Comparison of ENCODE assay signal across 11 mouse cellular contexts in the genomic region with DNA sequence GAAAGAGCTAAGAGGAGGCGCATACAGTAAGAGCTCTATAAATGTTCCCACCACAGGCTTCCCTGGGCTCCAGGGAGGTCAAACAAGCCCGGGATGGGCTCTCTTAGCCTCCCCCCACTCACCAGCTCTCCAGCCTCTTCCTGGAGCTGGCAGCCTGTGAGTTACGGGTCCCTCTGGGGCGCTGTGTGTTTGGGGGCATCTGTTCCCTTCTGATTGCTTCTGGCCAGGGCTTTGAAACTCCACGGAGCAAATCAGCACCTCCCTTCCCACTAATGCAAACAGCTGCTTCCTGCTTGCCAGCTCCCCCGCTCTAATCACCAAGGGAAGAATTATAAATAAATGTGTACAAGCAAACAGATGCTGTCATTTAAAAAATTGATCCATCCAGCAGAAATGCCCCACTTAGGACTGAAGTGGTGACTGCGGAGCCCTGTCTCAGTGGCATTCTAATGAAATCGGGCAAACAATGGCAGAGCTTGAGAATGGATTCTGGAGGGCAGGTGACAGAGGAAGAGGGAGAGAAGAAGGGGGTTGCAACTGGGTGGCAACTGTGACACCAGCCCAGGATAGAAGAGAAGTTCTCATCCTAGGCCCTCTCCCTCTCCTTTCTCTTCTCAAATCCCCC. TPM values are rescaled to one million over a fixed set of nuclear protein-coding genes. Genes with fewer than 3 reads are reported as not detected.
DNase-seq lines count a peak whose midpoint lies in the region; ATAC-seq lines count a peak whose summit lies in the region.
"Had no signal": no experiment of that assay in that cellular context is flagged by ENCODE, and none has a peak within 500 bp of the region (broad histone marks: within the 10 kb centered on the region; RNA-seq: fewer than 3 reads in every experiment).

No protein-coding gene starts in this region.

- WGBS in forebrain, embryonic 12.5 days, result 52% methylated on average over 8 of the region's 8 CpGs
- WGBS in forebrain, embryonic 10.5 days, result 71% methylated on average over 8 of the region's 8 CpGs
- 38% methylated on average over 8 of the region's 8 CpGs for WGBS in hindbrain, embryonic 12.5 days

- H3K27me3 ChIP-seq in forebrain, embryonic 12.5 days, result no peaks in the 10 kb centered on the region
- no peaks in the 10 kb centered on the region for H3K27me3 ChIP-seq in forebrain, embryonic 10.5 days (ENCODE audit: poor library complexity, severe bottlenecking)
- H3K27me3 ChIP-seq in hindbrain, embryonic 12.5 days, result no peaks in the 10 kb centered on the region
- H3K27me3 ChIP-seq: stomach, embryonic 15.5 days had no signal

- no peaks in the 10 kb centered on the region for H3K36me3 ChIP-seq in forebrain, embryonic 12.5 days (replicated peaks)
- H3K36me3 ChIP-seq in forebrain, embryonic 10.5 days (replicated peaks), result no peaks in the 10 kb centered on the region
- no peaks in the 10 kb centered on the region for H3K36me3 ChIP-seq in hindbrain, embryonic 12.5 days
- H3K36me3 ChIP-seq: stomach, embryonic 15.5 days had no signal

- H3K4me1 ChIP-seq in forebrain, embryonic 12.5 days, result no peaks in the 10 kb centered on the region
- H3K4me1 ChIP-seq in forebrain, embryonic 10.5 days, result no peaks in the 10 kb centered on the region
- H3K4me1 ChIP-seq in hindbrain, embryonic 12.5 days, result peaks cover 6% of the 10 kb centered on the region
- H3K4me1 ChIP-seq: stomach, embryonic 15.5 days had no signal

- ATAC-seq in forebrain, embryonic 12.5 days (ENCODE audit: low FRiP score), result peak; percentile 36; the same call in 1 of the 2 replicates
- peak; percentile 78 for ATAC-seq in hindbrain, embryonic 12.5 days (ENCODE audit: low FRiP score)

- no peak overlapping the region for H3K4me2 ChIP-seq in forebrain, embryonic 12.5 days
- H3K4me2 ChIP-seq in hindbrain, embryonic 12.5 days (replicated peaks), result no peak overlapping the region
- H3K4me2 ChIP-seq: stomach, embryonic 15.5 days had no signal

- no peak overlapping the region for H3K9ac ChIP-seq in forebrain, embryonic 12.5 days
- H3K9ac ChIP-seq in hindbrain, embryonic 12.5 days, result no peak overlapping the region
- H3K9ac ChIP-seq: stomach, embryonic 15.5 days had no signal

- 0 out of 2 replicates have a peak overlapping the region, but pooled peaks have one; percentile 43 for H3K27ac ChIP-seq in forebrain, embryonic 12.5 days
- no peak overlapping the region for H3K27ac ChIP-seq in forebrain, embryonic 10.5 days
- H3K27ac ChIP-seq in hindbrain, embryonic 12.5 days, result peak overlapping the region; percentile 64
- H3K27ac ChIP-seq: stomach, embryonic 15.5 days had no signal

- H3K9me3 ChIP-seq in forebrain, embryonic 12.5 days, result no peaks in the 10 kb centered on the region
- H3K9me3 ChIP-seq in forebrain, embryonic 10.5 days, result no peaks in the 10 kb centered on the region
- H3K9me3 ChIP-seq in hindbrain, embryonic 12.5 days (replicated peaks), result peaks cover 8% of the 10 kb centered on the region
- H3K9me3 ChIP-seq: stomach, embryonic 15.5 days had no signal

- no peak for DNase-seq in forebrain, embryonic 10.5 days (ENCODE audit: extremely low spot score, low spot score)
- DNase-seq in MN1 (ENCODE audit: low spot score), result peak; percentile 44
- peak; percentile 61 for DNase-seq in mesoderm, embryonic 11.5 days (ENCODE audit: low read depth, low spot score)
- no peak for DNase-seq in adrenal gland, postnatal 4 days (ENCODE audit: low spot score in 2 of 2)
- DNase-seq in adrenal gland, postnatal 10 days, result no peak
- no peak for DNase-seq in frontal cortex, postnatal 36 days (ENCODE audit: low spot score in 2 of 2)
- DNase-seq: B cell, adult 2 months; heart, postnatal 10 days had no signal

- H3K4me3 ChIP-seq in forebrain, embryonic 12.5 days (replicated peaks), result no peak overlapping the region
- no peak overlapping the region for H3K4me3 ChIP-seq in forebrain, embryonic 10.5 days
- H3K4me3 ChIP-seq in hindbrain, embryonic 12.5 days, result no peak overlapping the region
- H3K4me3 ChIP-seq: stomach, embryonic 15.5 days had no signal

RNA-seq across cellular contexts. Expression of a gene that starts 9.7 kb away (rescaled TPM):
- 8.4 and 10.9 TPM in 2 replicates for polyA plus RNA-seq in forebrain, embryonic 12.5 days (2016; fragmentation: Nextera tagmentation; extraction: Ambion mirVana)
- polyA plus RNA-seq in forebrain, embryonic 10.5 days (2016; fragmentation: Nextera tagmentation; extraction: Ambion mirVana), result 14.5 and 15.6 TPM in 2 replicates
- 9.3 and 10.7 TPM in 2 replicates for polyA plus RNA-seq in hindbrain, embryonic 12.5 days (2016; fragmentation: Nextera tagmentation; extraction: Ambion mirVana)
- 1 to 10 TPM; 7.0 to 9.1 TPM for total RNA-seq in adrenal gland, postnatal 4 days (2021)
- 1 to 10 TPM; 3.2 to 4.8 TPM for total RNA-seq in adrenal gland, postnatal 10 days (2021)

RNA-seq across cellular contexts. Expression of a gene that starts 56.6 kb away (rescaled TPM):
- 113 and 114 TPM in 2 replicates for polyA plus RNA-seq in forebrain, embryonic 12.5 days (2016; fragmentation: Nextera tagmentation; extraction: Ambion mirVana)
- 123 TPM in 2 replicates for polyA plus RNA-seq in forebrain, embryonic 10.5 days (2016; fragmentation: Nextera tagmentation; extraction: Ambion mirVana)
- polyA plus RNA-seq in hindbrain, embryonic 12.5 days (2016; fragmentation: Nextera tagmentation; extraction: Ambion mirVana), result 93.6 and 107 TPM in 2 replicates
- 10 to 100 TPM; 59.7 to 60.0 TPM for total RNA-seq in adrenal gland, postnatal 4 days (2021)
- 10 to 100 TPM; 42.2 to 46.4 TPM for total RNA-seq in adrenal gland, postnatal 10 days (2021)

Comparison
In these comparisons a context has a peak if more than half of its experiments do, and no peak if none do; other contexts are left out.
1. DNase-seq: peak in MN1 (single experiment) and mesoderm, embryonic 11.5 days (single experiment); none in forebrain, embryonic 10.5 days (single experiment), adrenal gland, postnatal 4 days (0 of 2), adrenal gland, postnatal 10 days (single experiment) and frontal cortex, postnatal 36 days (0 of 2).